Mouse (Mus musculus) c-Kit-negative CD71-positive TER-119-positive erythroid progenitor cells, embryonic 14.5 days (primary cell): Measurements from ENCODE around the gene Chia1.
"Not testable (repeated sequence)": the region's sequence is repeated elsewhere in the genome, so short reads cannot be mapped to it uniquely, and the experiment has no call there.

Experiments
- DNase-seq: peaks from one replicate; pipeline ENCODE4 v3.0.0-alpha.2; 2013; ENCODE audit warnings: low read depth, low spot score

Gene Chia1

GRCm38 (mm10) chr3:106112929-106113328 lies at the start of gene Chia1:
TSS of gene Chia1 (plus strand) at chr3:106113229.
- DNase-seq: no peak

DNA sequence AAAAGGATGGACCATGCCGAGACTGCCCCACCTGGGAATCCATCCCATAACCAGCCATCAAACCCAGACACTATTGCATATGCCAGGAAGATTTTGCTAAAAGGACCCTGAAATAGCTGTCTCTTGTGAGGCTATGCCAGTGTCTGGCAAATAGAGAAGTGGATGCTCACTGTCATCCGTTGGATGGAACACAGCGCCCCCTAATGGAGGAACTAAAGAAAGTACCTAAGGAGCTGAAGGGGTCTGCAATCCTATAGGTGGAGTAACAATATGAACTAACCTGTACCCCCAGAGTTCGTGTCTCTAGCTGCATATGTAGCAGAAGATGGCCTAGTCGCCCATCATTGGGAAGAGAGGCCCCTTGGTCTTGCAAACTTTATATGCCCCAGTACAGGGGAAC lies 45.3 kb upstream of the Chia1 start:
- DNase-seq: not testable (repeated sequence)

DNA sequence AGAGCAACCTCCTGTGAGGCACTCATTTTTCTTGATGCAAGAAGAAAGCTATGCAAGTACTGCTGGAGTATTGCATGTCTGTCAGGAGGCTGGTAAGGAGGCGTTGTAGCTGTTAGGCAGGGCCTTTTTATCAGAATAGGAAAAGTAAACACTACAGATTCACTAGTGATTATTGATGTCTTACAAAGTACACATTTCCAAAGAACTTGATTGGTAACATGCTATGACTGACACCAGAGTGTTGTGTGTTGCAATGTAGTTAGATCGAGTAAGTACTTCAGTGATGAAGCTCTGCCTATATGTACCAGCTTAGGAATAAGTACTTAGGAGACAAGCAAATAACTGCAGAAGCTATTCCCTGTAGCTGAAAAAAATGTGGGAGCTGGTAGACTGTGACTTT lies 42.0 kb upstream of the Chia1 start:
- DNase-seq: no peak

GRCm38 (mm10) chr3:106074824-106075223 lies 38.2 kb upstream of the Chia1 start:
- DNase-seq: no peak

- DNase-seq: no peak
These were observed 14.0 kb downstream of the Chia1 start for GRCm38 (mm10) chr3:106126999-106127398.

GRCm38 (mm10) chr3:106128807-106129493 lies 15.9 kb downstream of the Chia1 start:
- no peak for DNase-seq

GRCm38 (mm10) chr3:106131690-106132089 lies 18.7 kb downstream of the Chia1 start:
- no peak for DNase-seq

- DNase-seq: no peak
These were observed 31.1 kb downstream of the Chia1 start for GRCm38 (mm10) chr3:106144081-106144480.

GRCm38 (mm10) chr3:106154413-106154812 lies 41.4 kb downstream of the Chia1 start:
- no peak for DNase-seq

- no peak for DNase-seq
These were observed 54.4 kb downstream of the Chia1 start, which contains the start of gene Chil3 for GRCm38 (mm10) chr3:106167464-106167863. TSS of gene Chil3 (minus strand) at chr3:106167564.

DNA sequence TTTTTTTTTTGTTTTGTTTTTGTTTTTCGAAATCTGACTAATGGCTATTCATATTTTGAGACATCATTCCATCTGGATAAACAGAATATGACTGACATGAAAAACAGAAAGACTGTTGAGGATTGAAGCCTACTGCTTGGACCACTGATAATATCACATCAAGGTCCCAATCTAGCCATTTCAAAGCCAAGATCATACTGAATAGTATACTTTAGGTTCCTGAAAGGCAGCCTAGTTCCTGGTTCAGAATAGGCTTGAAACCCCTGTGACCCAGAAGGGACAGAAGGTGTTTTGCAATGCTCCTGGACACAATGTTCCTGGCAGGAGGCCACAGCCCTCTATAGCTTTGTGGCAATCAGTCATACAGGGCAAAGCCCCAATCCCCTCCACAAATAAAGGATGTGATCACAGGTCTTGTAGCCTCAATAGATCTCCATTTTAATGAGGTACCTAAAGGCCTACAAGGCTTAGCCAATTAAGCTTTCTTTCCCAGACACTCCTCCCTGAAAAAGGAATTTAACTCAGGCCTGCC lies 57.6 kb downstream of the Chia1 start:
- no peak for DNase-seq

DNA sequence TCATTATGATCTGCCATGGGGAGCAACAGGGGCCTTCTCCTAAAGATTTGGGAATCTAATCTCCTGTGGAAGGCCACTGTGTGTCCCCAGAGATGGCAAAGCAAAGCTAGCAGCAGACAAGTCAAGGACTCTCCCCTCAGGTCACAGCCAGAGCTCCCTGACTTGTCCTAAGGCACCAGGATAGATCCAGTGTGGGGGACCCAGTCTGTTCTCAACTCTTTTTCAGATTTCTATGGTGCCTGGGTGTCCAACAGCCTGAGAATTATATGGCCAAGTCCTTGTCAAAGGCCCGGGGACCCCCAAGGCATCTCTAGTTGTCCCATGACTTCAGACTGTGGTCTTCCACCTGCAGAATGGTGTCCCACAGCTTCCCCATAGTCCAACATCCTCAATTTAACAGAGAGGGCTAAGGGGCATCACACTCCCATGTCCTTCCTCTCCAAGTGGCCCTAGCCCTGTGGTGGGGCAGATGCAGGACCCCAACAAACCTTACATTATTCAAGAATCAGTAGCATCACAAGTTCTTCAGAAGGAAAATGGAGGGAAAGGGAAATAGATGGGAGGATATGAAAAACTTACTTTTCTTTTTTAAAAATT lies 58.2 kb downstream of the Chia1 start:
- DNase-seq: no peak

DNA sequence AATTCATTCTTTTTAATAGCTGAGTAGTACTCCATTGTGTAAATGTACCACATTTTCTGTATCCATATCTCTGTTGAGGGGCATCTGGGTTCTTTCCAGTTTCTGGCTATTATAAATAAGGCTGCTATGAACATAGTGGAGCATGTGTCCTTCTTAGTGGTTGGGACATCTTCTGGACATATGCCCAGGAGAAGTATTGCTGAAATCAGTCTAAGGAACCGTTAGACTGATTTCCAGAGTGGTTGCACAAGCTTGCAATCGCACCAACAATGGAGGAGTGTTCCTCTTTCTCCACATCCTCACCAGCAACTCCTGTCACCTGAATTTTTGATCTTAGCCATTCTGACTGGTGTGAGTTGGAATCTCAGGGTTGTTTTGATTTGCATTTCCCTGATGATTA lies 59.5 kb downstream of the Chia1 start:
- not testable (repeated sequence) for DNase-seq

GRCm38 (mm10) chr3:106174971-106175370 lies 61.9 kb downstream of the Chia1 start:
- not testable (repeated sequence) for DNase-seq

- no peak for DNase-seq
These were observed 64.6 kb downstream of the Chia1 start for GRCm38 (mm10) chr3:106177509-106178189.
